Mouse (Mus musculus) central nervous system, embryonic 18 days (tissue): ENCODE data around the gene Ppp2r3a. TPM values are rescaled to one million over a fixed set of nuclear protein-coding genes. Genes with fewer than 3 reads are reported as not detected.

Experiments used
- polyA plus RNA-seq: library from polyadenylated mRNA; depleted of rRNA; stranded (reverse); fragments of >200 nt; gene quantifications from 2 replicates; pipeline ENCODE4 v1.2.3, GENCODE M21; 2012; rRNA removed

Gene Ppp2r3a
- polyA plus RNA-seq, result 27.6 and 29.1 TPM in 2 replicates

GRCm38 (mm10) chr9:101251644-101252337 is at the start of gene Ppp2r3a:
Gene Ppp2r3a, minus strand, starts transcription at chr9:101251795.

DNA sequence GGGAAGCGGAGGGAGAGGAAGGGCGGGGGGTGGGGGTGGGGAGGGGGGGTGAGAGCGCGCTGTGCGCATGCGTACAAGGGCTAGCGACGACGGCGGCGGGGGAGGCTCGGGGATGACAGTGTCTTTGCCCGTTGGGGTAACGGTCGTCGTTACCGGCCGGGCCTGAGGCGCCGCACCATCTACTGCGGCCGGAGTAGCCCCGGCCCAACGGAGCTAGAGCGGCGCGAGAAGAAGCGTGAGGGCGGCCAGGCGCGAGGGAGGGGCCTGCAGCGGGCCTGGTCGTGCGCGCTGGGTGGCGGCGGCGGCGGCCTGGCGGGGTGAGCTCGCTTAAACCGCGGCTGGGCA is 177.6 kb downstream of the Ppp2r3a start, which contains the start of gene Msl2:
TSS of gene Msl2 (plus strand) at position 115 of the 345 bp plus-strand sequence.

Other genes with a start within 250 kb of the Ppp2r3a start
- 64.3 and 67.4 TPM in 2 replicates for gene Pccb, start 216.9 kb downstream of the Ppp2r3a start, polyA plus RNA-seq
- 22.6 and 22.9 TPM in 2 replicates for gene Msl2, start 177.7 kb downstream of the Ppp2r3a start, polyA plus RNA-seq